Mouse (Mus musculus) gastrocnemius, postnatal 4 days (tissue): Measurements from ENCODE around the gene Wdr63. TPM values are rescaled to one million over a fixed set of nuclear protein-coding genes. Genes with fewer than 3 reads are reported as not detected.
A peak's percentile ranks its signal among the peaks of the same experiment; 100 is the strongest.
"Not testable (repeated sequence)": the region's sequence is repeated elsewhere in the genome, so short reads cannot be mapped to it uniquely, and the experiment has no call there.

Source experiments
- DNase-seq, 2 experiments: peaks; one replicate each; pipeline ENCODE4 v3.0.0; 2021 to 2022; ENCODE audit warnings: low spot score in 2 of 2, mixed read lengths in 2 of 2
- total RNA-seq, 2 experiments: library from RNA; stranded (reverse); gene quantifications; 2 replicates each; pipeline ENCODE4 v1.2.3; 2021

Gene Wdr63
- total RNA-seq, 2 experiments from 2014 or later = not detected

DNA sequence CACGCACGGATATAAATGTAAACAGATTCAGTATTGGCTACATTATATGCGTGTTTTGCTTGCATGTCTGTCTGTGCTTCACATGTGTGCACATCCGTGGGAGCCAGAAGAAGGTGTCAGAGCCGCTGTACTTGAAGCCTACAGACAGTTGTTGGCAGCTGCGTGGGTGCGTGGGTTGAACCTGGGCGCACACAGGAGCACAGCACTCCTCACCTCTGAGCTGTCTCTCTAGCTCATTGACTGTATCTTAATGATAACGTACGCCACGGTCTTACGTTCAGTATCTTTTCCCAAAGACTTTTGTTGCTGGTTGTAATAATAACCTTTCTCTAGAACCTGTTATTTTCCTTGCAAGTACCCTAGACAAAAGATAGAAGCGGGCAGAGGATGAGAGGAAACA, 91.0 kb downstream of the Wdr63 start:
- no peak for DNase-seq

DNA sequence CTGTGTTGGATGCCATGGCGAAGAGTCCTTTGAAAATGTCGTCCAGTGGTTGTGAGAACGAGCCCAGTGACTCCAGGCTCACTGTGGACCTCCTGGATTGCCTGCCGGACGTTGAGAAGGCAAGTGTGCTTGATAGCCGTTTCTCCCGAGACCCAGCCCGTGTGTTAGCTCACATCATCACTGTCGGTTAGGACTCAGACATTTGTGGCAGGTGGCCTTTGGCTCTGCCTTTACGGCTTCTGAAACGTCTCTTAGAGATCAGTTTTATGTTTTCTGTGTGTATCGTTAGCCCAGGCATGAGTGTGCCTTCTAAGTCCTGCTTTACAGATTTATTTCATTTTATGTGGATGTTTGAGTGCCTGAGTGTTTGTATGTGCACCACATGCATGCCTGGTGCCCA, 93.6 kb downstream of the Wdr63 start:
- DNase-seq = no peak

DNA sequence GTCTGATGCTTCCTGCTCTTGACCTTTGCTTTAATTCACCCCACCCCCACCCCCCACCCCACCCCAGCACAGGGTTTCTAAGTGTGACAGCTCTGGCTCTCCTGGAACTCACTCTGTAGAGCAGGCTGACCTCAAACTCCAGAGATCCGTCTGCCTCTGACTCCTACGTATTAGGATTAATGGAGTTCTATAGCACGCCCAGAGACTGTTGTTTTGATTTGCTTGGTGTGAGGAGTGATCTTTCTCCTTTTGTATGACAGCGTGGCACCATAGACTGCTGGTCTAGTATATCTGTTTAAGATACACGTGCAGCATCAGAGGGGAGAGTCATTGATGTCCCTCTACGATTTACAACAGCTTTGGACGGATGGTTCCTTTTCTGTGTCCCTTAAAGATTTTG, 94.4 kb downstream of the Wdr63 start:
- DNase-seq = no peak

DNA sequence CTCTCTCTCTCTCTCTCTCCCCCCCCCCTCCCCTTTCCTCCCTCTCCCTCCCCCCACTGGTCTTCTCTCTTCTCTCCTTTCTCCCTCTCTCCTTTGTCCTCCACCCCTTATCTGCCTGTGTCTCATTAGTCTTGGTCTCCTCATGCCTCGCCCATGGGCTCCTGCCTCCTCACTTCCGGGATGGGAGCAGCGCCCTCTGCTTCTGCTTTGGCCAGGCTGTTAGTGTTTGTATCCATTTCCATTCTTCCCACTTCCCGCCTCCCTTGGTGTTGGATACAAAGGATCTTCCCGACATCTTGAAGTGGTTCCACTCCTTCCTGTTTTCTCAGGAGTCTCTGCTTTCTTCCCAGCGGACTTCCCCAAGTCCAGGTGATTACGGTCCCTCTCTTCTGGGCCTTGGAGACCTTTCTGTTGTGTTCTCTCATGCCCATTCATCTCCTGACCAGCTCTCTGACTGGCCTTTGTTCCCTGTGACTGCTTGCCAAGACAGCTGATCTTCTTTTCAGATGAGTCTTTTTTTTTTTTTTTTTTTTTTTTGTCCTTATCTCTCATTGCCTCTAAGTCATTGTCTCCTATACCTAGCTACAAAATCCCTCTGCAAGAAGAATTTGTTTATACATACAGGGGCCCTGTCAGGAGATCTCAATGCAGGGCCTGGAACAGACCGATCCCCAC, 96.2 kb downstream of the Wdr63 start:
- no peak for DNase-seq

DNA sequence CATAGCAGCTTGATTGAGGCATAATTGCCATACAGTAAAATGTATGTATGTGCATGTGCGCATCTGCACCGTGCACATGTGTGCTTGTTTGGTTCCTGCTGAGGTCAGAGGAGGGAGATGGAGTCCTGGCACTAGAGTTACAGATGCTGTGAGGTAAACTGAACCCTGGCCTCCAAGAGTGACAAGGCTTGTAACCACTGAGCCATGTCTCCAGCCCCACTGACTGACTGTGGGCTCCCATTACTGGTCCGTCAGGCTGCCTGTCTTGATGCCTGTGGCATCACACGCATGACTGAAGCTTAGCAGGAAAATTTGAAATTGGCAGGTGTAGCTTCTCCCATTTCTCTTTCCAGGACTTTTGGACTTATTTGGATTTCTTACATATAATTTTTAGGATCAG, 97.2 kb downstream of the Wdr63 start:
- DNase-seq = no peak

DNA sequence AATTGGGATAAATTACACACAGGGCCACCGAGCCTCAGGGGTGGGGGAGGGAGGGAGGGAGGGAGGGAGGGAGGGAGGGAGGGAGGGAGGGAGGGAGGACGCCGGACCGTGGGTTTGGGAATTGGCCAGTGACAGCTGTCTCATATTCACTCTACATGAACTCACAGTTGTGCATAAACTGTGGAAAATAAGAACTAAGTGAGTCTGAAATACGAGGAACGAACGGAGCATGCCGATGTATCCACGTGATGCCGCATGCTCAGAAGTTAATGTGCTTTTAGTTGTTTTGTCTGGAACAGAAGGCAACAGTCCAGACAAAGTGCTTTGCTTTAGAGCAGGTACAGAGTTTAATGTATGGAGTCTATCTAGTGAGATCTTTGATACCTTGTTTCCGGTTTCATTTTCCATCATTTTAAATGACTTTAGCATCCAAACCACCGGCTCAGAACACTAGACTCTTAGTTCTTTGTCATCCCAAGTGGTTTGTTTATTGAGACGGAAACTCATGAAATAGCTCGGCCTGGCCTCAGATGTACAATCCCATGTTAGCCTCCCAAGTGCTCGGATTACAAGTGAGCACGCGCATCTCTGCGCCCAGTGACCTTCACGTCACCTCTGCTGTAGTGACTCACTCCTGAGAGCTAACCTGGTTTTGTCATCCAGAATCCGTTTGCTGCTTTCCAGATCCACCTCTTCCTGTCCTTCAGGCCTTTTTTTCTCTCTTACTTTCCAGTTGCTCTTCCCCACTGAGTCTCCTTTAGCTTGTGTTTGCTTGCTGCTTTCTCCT, 97.9 kb downstream of the Wdr63 start:
- DNase-seq = peak in 1 of 2 experiments; percentile 38

DNA sequence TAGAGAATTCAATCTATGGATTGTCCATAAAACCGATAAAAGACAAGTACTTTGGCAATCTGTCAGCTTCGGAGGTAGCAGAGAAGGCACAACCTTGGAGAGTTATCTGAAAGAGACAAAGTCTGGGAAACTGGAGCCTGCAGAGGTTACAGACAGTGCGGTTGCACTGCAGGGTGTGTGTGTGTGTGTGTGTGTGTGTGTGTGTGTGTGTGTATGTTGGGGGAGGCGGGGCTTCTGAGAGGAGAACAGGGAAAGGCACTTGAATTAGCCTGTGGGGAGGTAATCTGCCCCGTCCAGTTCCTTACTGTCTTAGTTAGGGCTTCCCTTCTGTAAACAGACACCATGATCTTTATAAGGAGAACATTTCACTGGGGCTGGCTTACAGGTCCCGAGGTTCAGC, 100.1 kb downstream of the Wdr63 start:
- no peak for DNase-seq

DNA sequence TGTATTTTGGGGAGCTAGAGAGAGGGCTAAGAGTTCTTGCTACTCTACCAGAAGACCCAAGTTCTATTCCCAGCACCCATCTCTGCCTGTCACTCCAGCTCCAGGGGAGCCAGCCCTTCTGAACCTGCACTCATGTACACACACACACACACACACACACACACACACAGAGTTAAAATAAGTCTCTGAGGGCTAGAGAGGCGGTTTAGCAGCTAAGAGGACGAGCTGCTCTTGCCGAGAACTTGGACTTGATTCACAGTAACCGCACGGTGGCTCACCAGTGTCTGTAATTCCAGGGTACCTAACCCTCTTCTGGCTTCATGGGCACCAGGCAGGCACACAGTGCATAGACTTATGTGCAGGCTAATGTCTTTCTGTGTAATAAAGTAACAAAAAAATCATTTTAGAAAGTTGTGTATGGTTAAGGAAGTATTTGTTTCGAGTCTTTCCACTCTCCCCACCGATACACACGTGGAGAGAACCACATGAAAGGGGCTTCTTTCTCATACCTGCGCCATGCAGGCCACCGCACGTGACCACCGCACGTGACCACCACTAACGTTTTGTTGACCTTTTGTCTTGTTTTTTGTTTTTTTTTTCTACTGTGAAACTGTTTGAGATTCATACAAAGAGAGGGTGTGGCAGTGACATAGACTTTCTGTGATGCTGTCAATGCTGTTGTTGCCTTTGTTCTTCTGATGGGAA, 103.4 kb downstream of the Wdr63 start:
- no peak for DNase-seq

DNA sequence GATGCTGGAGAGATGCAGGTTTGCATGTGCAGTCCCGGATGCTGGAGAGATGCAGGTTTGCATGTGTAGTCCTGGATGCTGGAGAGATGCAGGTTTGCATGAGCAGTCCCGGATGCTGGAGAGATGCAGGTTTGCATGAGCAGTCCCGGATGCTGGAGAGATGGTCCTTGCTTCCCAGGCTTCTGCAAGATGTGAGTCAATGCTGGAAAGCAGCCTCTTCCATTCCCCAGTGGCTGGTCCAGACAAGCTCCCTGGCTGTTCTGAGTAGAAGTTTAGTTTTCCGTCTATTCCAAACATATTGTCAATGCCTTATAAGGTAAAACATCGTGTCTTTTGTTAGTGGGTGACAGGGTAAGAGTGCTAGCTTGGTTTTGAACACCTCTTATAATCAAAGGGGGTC, 111.4 kb downstream of the Wdr63 start:
- not testable (repeated sequence) for DNase-seq

DNA sequence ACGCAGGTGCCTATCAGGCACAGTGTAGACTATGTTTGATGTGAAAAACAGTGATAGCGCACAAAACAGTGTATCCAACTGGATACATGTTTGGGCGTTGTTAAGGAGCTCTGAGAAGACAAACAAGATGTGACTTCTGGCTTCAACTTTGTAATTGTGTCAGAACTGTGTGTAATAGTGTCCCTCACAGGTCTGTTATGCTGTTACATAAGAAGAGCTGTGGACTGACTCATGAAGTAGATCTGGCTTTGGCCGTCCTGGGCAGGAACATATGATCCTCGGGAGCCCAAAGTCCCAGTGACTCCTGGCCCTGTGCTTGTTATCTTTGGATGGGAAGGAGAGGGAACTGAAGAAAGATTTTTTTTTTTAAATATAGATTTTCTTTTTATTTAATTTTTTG, 112.4 kb downstream of the Wdr63 start:
- DNase-seq = no peak

DNA sequence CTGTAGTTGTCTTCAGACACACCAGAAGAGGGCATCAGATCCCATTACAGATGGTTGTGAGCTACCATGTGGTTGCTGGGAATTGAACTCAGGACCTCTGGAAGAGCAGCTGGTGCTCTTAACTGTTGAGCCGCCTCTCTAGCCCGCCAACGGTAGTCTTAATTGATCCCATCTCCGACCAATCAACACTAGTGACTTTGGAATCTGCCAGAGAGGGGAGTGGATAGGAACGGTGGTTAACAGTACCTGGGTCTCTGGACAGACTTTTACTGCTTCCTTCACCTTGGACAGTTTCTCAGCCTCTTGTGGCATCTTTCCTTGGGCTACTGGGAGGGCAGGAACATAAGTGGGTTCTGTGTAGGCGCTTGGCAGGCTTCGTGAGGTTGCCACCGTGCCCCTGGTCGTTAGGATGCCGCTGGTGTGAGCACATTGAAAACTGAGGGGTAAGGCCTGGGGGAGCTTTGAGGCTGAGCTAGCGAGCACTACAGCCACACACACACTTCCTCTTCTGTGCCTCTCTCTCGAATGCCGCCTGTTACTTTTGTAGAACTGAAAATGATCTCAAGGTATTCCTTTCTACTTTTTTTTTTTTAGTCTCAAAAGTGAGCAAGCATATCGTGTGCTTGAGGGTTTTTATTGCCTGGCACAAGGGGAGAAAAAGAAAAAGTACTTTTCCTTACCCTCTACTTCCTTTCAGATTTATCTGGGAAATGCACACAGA, 114.3 kb downstream of the Wdr63 start:
- DNase-seq = no peak

DNA sequence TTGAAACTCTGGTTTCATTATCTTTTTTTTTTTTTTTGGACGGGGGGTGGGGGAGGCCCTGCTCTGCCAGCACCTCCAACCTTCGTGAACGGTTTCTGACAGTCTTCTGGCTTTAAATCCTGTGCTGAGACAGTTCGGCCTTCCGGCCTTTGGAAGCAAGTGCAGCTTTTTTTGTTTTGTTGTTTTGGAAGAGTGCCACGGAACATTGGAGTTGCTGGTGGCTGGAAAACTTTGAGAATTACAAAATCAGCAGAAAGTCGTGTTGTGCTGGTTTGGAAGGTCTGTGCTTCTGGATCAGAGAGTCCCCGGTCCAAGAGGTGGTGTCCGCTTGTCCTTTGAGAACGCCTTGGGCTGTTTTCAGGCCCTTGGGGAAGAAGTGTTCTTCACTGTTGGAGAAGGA, 115.1 kb downstream of the Wdr63 start:
- DNase-seq = no peak

DNA sequence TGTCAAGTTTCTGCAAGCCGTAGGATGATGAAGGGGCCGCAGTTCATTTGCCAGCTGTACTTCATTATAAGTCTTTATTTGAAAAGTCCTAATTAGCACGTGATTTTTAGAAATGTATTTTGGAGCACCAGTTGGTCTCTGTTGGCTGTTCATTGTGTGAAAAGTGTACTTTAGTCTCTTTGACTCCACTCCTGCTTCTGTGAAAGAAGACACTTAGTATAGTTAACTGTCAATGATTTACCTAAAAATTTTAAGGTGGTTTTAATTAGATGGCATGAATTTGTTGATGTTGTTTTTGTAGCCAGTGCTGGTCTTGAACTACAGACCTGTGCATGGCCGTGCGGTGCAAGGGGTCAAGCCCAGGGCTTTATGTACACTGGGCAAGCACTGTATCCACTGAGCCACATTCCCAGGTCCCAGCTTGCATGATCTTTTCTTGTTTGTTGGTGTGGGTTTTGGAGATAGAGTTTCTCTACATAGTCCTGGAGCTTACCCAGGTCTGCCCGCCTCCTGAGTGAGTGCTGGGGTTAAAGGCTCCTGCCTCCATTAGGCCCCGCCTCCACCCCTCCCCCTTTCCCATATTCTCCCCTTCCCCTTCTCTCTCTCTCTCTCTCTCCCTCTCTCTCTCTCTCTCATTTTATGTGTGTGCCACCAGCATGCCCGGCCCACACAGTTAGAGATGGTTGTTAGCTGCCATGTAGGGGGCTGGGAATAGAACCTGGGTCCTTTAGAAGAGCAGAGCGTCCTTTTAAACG, 115.8 kb downstream of the Wdr63 start:
- no peak for DNase-seq

DNA sequence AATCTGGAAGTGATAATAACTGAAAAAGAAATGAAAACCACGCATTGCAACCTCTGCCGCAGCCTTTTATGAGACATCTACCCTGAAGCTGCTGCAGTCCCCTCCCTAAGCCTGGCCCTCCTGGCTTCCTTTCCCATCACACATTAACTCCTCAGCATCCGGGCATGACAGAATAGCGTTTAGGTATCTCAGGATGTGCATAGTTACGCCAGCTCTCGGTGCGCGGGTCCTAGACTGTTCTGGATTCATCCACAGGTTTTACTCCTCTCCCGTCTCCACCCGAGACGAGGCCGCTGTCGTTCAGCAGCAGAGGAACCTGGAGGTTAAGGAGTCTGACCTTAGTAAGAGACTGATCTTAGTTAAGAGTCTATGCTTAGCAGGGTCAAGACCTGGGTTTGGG, 116.8 kb downstream of the Wdr63 start:
- no peak for DNase-seq

Other genes with a start within 250 kb of the Wdr63 start
- gene Bcl10, start 185.3 kb downstream of the Wdr63 start, total RNA-seq = 10 to 100 TPM; 23.7 to 26.8 TPM
- gene 2410004B18Rik, start 170.1 kb downstream of the Wdr63 start, total RNA-seq = 10 to 100 TPM; 15.0 to 22.4 TPM
- 1 to 10 TPM; 4.8 to 5.0 TPM for gene Syde2, start 120.3 kb downstream of the Wdr63 start, total RNA-seq
- under 1 TPM in 1 of 2 experiments, not detected in 1; 0.13 TPM for gene Mcoln3, start 9.3 kb upstream of the Wdr63 start, total RNA-seq
- gene Mcoln2, start 41.7 kb upstream of the Wdr63 start, total RNA-seq = under 1 TPM; 0.47 to 0.54 TPM
- under 1 TPM; 0.61 to 0.80 TPM for gene Lpar3, start 112.8 kb upstream of the Wdr63 start, total RNA-seq